Comparison of ENCODE assay signal across 17 mouse cellular contexts in genomic region chr13:48274107-48274506, GRCm38 (mm10). TPM values are rescaled to one million over a fixed set of nuclear protein-coding genes. Genes with fewer than 3 reads are reported as not detected.
A peak's percentile ranks its signal among the peaks of the same experiment; 100 is the strongest.
DNase-seq lines count a peak whose midpoint lies in the region; ATAC-seq and TF ChIP-seq lines count a peak whose summit lies in the region.
"Had no signal": no experiment of that assay in that cellular context is flagged by ENCODE, and none has a peak within 500 bp of the region (broad histone marks: within the 10 kb centered on the region; RNA-seq: fewer than 3 reads in every experiment).

No protein-coding gene starts in this region.

- TF ChIP-seq CTCF in hindbrain, postnatal 0 days (IDR thresholded peaks at IDR 0.05; ENCODE audit: low read depth): no peak
- TF ChIP-seq CTCF in midbrain, postnatal 0 days (IDR thresholded peaks at IDR 0.05): no peak

- DNase-seq in forebrain, embryonic 11.5 days (ENCODE audit: low spot score): no peak
- DNase-seq in hindbrain, postnatal 0 days (ENCODE audit: low spot score): no peak
- no peak for DNase-seq in hindbrain, embryonic 11.5 days (ENCODE audit: low spot score)
- no peak for DNase-seq in midbrain, embryonic 10.5 days (ENCODE audit: low spot score)
- DNase-seq in midbrain, postnatal 0 days (ENCODE audit: low spot score): no peak
- DNase-seq in testis, postnatal 10 days (ENCODE audit: low spot score): no peak

- no peak overlapping the region for H3K4me2 ChIP-seq in forebrain, embryonic 11.5 days (ENCODE audit: low read depth, low read length, severe bottlenecking)
- no peak overlapping the region for H3K4me2 ChIP-seq in forebrain, embryonic 13.5 days
- H3K4me2 ChIP-seq in hindbrain, postnatal 0 days (ENCODE audit: low read depth, low read length): no peak overlapping the region
- H3K4me2 ChIP-seq in hindbrain, embryonic 11.5 days (replicated peaks; ENCODE audit: low read depth, low read length): no peak overlapping the region
- H3K4me2 ChIP-seq in midbrain, postnatal 0 days (ENCODE audit: low read depth, low read length, poor library complexity, severe bottlenecking): no peak overlapping the region
- H3K4me2 ChIP-seq in forebrain, embryonic 15.5 days (replicated peaks): no peak overlapping the region

- H3K27me3 ChIP-seq in forebrain, embryonic 11.5 days (ENCODE audit: control insufficient read depth, insufficient read depth, low read length): no peaks in the 10 kb centered on the region
- H3K27me3 ChIP-seq in forebrain, embryonic 13.5 days: no peaks in the 10 kb centered on the region
- H3K27me3 ChIP-seq in hindbrain, postnatal 0 days (ENCODE audit: insufficient read depth, low read length): no peaks in the 10 kb centered on the region
- no peaks in the 10 kb centered on the region for H3K27me3 ChIP-seq in hindbrain, embryonic 11.5 days (ENCODE audit: control insufficient read depth, insufficient read depth, low read length)
- H3K27me3 ChIP-seq in midbrain, embryonic 10.5 days (ENCODE audit: low read depth, poor library complexity, severe bottlenecking): peaks cover 15% of the 10 kb centered on the region; the same call in 1 of the 2 replicates
- no peaks in the 10 kb centered on the region for H3K27me3 ChIP-seq in midbrain, postnatal 0 days (ENCODE audit: insufficient read depth, low read length)
- no peaks in the 10 kb centered on the region for H3K27me3 ChIP-seq in forebrain, embryonic 15.5 days
- H3K27me3 ChIP-seq: embryonic facial prominence, embryonic 12.5 days; megakaryocyte, embryonic 14.5 days had no signal

- ATAC-seq in forebrain, embryonic 11.5 days (replicated peaks; ENCODE audit: low FRiP score): 0 out of 2 replicates have a peak, but pooled peaks have one; percentile 7
- no peak for ATAC-seq in forebrain, embryonic 13.5 days
- peak; percentile 44; the same call in 1 of the 2 replicates for ATAC-seq in hindbrain, postnatal 0 days
- no peak for ATAC-seq in hindbrain, embryonic 11.5 days (ENCODE audit: low FRiP score)
- ATAC-seq in midbrain, postnatal 0 days (ENCODE audit: low FRiP score): no peak
- ATAC-seq in forebrain, embryonic 15.5 days (replicated peaks): peak; percentile 47; the same call in 1 of the 2 replicates

- H3K9me3 ChIP-seq in forebrain, embryonic 11.5 days (ENCODE audit: control insufficient read depth, low read length): no peaks in the 10 kb centered on the region
- no peaks in the 10 kb centered on the region for H3K9me3 ChIP-seq in forebrain, embryonic 13.5 days (replicated peaks)
- no peaks in the 10 kb centered on the region for H3K9me3 ChIP-seq in hindbrain, postnatal 0 days (ENCODE audit: low read length)
- H3K9me3 ChIP-seq in hindbrain, embryonic 11.5 days (ENCODE audit: control insufficient read depth, low read length): no peaks in the 10 kb centered on the region
- no peaks in the 10 kb centered on the region for H3K9me3 ChIP-seq in midbrain, embryonic 10.5 days (replicated peaks)
- H3K9me3 ChIP-seq in midbrain, postnatal 0 days (ENCODE audit: low read length): no peaks in the 10 kb centered on the region
- no peaks in the 10 kb centered on the region for H3K9me3 ChIP-seq in forebrain, embryonic 15.5 days
- H3K9me3 ChIP-seq: embryonic facial prominence, embryonic 12.5 days; hindbrain, embryonic 13.5 days; limb, embryonic 12.5 days; megakaryocyte, embryonic 14.5 days had no signal

- H3K4me1 ChIP-seq in forebrain, embryonic 11.5 days (replicated peaks; ENCODE audit: control insufficient read depth, insufficient read depth, low read length): peaks cover 2% of the 10 kb centered on the region; the same call in 1 of the 2 replicates
- peaks cover 23% of the 10 kb centered on the region for H3K4me1 ChIP-seq in forebrain, embryonic 13.5 days
- H3K4me1 ChIP-seq in hindbrain, postnatal 0 days (ENCODE audit: insufficient read depth, low read length): peaks cover 15% of the 10 kb centered on the region; the same call in 1 of the 2 replicates
- peaks cover 3% of the 10 kb centered on the region; the same call in 1 of the 2 replicates for H3K4me1 ChIP-seq in hindbrain, embryonic 11.5 days (replicated peaks; ENCODE audit: control insufficient read depth, insufficient read depth, low read length)
- peaks cover 25% of the 10 kb centered on the region for H3K4me1 ChIP-seq in midbrain, embryonic 10.5 days
- H3K4me1 ChIP-seq in midbrain, postnatal 0 days (ENCODE audit: insufficient read depth, low read length): peaks cover 3% of the 10 kb centered on the region; the same call in 1 of the 2 replicates
- peaks cover 21% of the 10 kb centered on the region for H3K4me1 ChIP-seq in forebrain, embryonic 15.5 days
- H3K4me1 ChIP-seq: megakaryocyte, embryonic 14.5 days had no signal

- H3K36me3 ChIP-seq in forebrain, embryonic 11.5 days (ENCODE audit: control insufficient read depth, insufficient read depth, low read length): no peaks in the 10 kb centered on the region
- H3K36me3 ChIP-seq in forebrain, embryonic 13.5 days (ENCODE audit: poor library complexity, severe bottlenecking): no peaks in the 10 kb centered on the region
- H3K36me3 ChIP-seq in hindbrain, postnatal 0 days (ENCODE audit: insufficient read depth, low read length): no peaks in the 10 kb centered on the region
- H3K36me3 ChIP-seq in hindbrain, embryonic 11.5 days (ENCODE audit: control insufficient read depth, insufficient read depth, low read length): no peaks in the 10 kb centered on the region
- H3K36me3 ChIP-seq in midbrain, embryonic 10.5 days: no peaks in the 10 kb centered on the region
- H3K36me3 ChIP-seq in midbrain, postnatal 0 days (ENCODE audit: insufficient read depth, low read length): no peaks in the 10 kb centered on the region
- H3K36me3 ChIP-seq in forebrain, embryonic 15.5 days: no peaks in the 10 kb centered on the region
- H3K36me3 ChIP-seq: embryonic facial prominence, embryonic 12.5 days; hindbrain, embryonic 13.5 days; limb, embryonic 12.5 days had no signal

- H3K4me3 ChIP-seq in forebrain, embryonic 11.5 days (ENCODE audit: low read depth, low read length): no peak overlapping the region
- H3K4me3 ChIP-seq in forebrain, embryonic 13.5 days: no peak overlapping the region
- no peak overlapping the region for H3K4me3 ChIP-seq in hindbrain, postnatal 0 days (ENCODE audit: low read length)
- H3K4me3 ChIP-seq in hindbrain, embryonic 11.5 days (ENCODE audit: low read depth, low read length): no peak overlapping the region
- no peak overlapping the region for H3K4me3 ChIP-seq in midbrain, embryonic 10.5 days
- H3K4me3 ChIP-seq in midbrain, postnatal 0 days (ENCODE audit: low read depth, low read length): no peak overlapping the region
- H3K4me3 ChIP-seq in forebrain, embryonic 15.5 days: no peak overlapping the region
- H3K4me3 ChIP-seq: left cerebral cortex, adult 2 months; megakaryocyte, embryonic 14.5 days had no signal

- H3K27ac ChIP-seq in forebrain, embryonic 11.5 days (ENCODE audit: low read depth, low read length): no peak overlapping the region
- H3K27ac ChIP-seq in forebrain, embryonic 13.5 days: no peak overlapping the region
- H3K27ac ChIP-seq in hindbrain, postnatal 0 days: no peak overlapping the region
- no peak overlapping the region for H3K27ac ChIP-seq in hindbrain, embryonic 11.5 days (ENCODE audit: low read depth, low read length)
- peak overlapping the region; percentile 75; the same call in 1 of the 2 replicates for H3K27ac ChIP-seq in midbrain, embryonic 10.5 days (replicated peaks)
- H3K27ac ChIP-seq in midbrain, postnatal 0 days (ENCODE audit: low read depth, low read length): no peak overlapping the region
- no peak overlapping the region for H3K27ac ChIP-seq in forebrain, embryonic 15.5 days (replicated peaks)
- H3K27ac ChIP-seq: embryonic facial prominence, embryonic 12.5 days; heart, adult 2 months; hindbrain, embryonic 13.5 days; layer of hippocampus, adult 2 months; left cerebral cortex, adult 2 months; limb, embryonic 12.5 days had no signal

- H3K9ac ChIP-seq in forebrain, embryonic 11.5 days (ENCODE audit: low read length): no peak overlapping the region
- H3K9ac ChIP-seq in forebrain, embryonic 13.5 days: no peak overlapping the region
- no peak overlapping the region for H3K9ac ChIP-seq in hindbrain, postnatal 0 days (replicated peaks; ENCODE audit: low read length)
- no peak overlapping the region for H3K9ac ChIP-seq in hindbrain, embryonic 11.5 days (ENCODE audit: low read depth, low read length)
- H3K9ac ChIP-seq in midbrain, postnatal 0 days (replicated peaks; ENCODE audit: low read length, poor library complexity, severe bottlenecking): no peak overlapping the region
- no peak overlapping the region for H3K9ac ChIP-seq in forebrain, embryonic 15.5 days (replicated peaks)
- H3K9ac ChIP-seq: hindbrain, embryonic 13.5 days had no signal

- 97% methylated on average over 1 of the region's 1 CpGs for WGBS in forebrain, embryonic 11.5 days
- 79% methylated on average over 1 of the region's 1 CpGs for WGBS in forebrain, embryonic 13.5 days
- 92% methylated on average over 1 of the region's 1 CpGs for WGBS in hindbrain, postnatal 0 days
- WGBS in hindbrain, embryonic 11.5 days: 91% methylated on average over 1 of the region's 1 CpGs
- 93% methylated on average over 1 of the region's 1 CpGs for WGBS in midbrain, embryonic 10.5 days
- 97% methylated on average over 1 of the region's 1 CpGs for WGBS in midbrain, postnatal 0 days
- 97% methylated on average over 1 of the region's 1 CpGs for WGBS in forebrain, embryonic 15.5 days

RNA-seq across cellular contexts. Expression of gene Id4, which starts 13.1 kb away (rescaled TPM):
- polyA plus RNA-seq in forebrain, embryonic 11.5 days (2014; fragmentation: Nextera tagmentation; extraction: Ambion mirVana): 182 and 187 TPM in 2 replicates
- 83.4 and 133 TPM in 2 replicates for polyA plus RNA-seq in forebrain, embryonic 13.5 days (2015; fragmentation: Nextera tagmentation; extraction: Ambion mirVana)
- total RNA-seq in hindbrain, postnatal 0 days (2014; rRNA removed): 66.3 and 67.8 TPM in 2 replicates
- polyA plus RNA-seq in hindbrain, postnatal 0 days (2015; fragmentation: Nextera tagmentation; extraction: Ambion mirVana): 60.6 and 65.6 TPM in 2 replicates
- polyA plus RNA-seq in hindbrain, embryonic 11.5 days (2014; fragmentation: Nextera tagmentation; extraction: Ambion mirVana): 44.7 and 53.7 TPM in 2 replicates
- 21.7 and 40.0 TPM in 2 replicates for polyA plus RNA-seq in midbrain, embryonic 10.5 days (2016; fragmentation: Nextera tagmentation; extraction: Ambion mirVana)
- total RNA-seq in midbrain, postnatal 0 days (2014; rRNA removed): 158 and 201 TPM in 2 replicates
- polyA plus RNA-seq in midbrain, postnatal 0 days (2015; fragmentation: Nextera tagmentation; extraction: Ambion mirVana): 95.1 and 116 TPM in 2 replicates
- polyA plus RNA-seq in forebrain, embryonic 15.5 days (2015; fragmentation: Nextera tagmentation; extraction: Ambion mirVana): 115 and 126 TPM in 2 replicates
- total RNA-seq: MEL; monocyte, adult 5-6 weeks had no signal

Comparison
In these comparisons a context has a peak if more than half of its experiments do, and no peak if none do; other contexts are left out.
1. ATAC-seq: peak in forebrain, embryonic 11.5 days (single experiment), hindbrain, postnatal 0 days (single experiment) and forebrain, embryonic 15.5 days (single experiment); none in forebrain, embryonic 13.5 days (single experiment), hindbrain, embryonic 11.5 days (single experiment) and midbrain, postnatal 0 days (single experiment).